Mouse (Mus musculus): ENCODE measurements around the gene Prrc2c.

GRCm38 (mm10) chr1:162783669-162784248 is 43.4 kb upstream of the Prrc2c start:
- no peak for TF ChIP-seq MAFK (IDR thresholded peaks at IDR 0.05; ENCODE audit: insufficient read depth, low read depth, low read length)
- TF ChIP-seq ZNF384 (IDR thresholded peaks at IDR 0.05; ENCODE audit: low read depth, low read length): no peak
- no peak for TF ChIP-seq HCFC1 (IDR thresholded peaks at IDR 0.05; ENCODE audit: borderline replicate concordance, insufficient read depth, low read length)
- TF ChIP-seq ZC3H11A (IDR thresholded peaks at IDR 0.05; ENCODE audit: borderline replicate concordance, low read depth, low read length): no peak
